Mouse (Mus musculus) heart, postnatal 0 days (tissue): ENCODE measurements around the gene Mcm6. TPM values are rescaled to one million over a fixed set of nuclear protein-coding genes. Genes with fewer than 3 reads are reported as not detected.

Experiments used
- ATAC-seq: fragments of 200-750 bp; cut with Nextera tagmentation; 2 replicates; pipeline ENCODE4 v1.8.0; 2017; ENCODE audit warnings: low read depth, moderate number of reproducible peaks, moderate library complexity; ENCODE audit not compliant: insufficient read depth
- DNase-seq: peaks from one replicate; pipeline ENCODE4 v3.0.0-alpha.2; 2016; ENCODE audit warnings: low spot score
- H3K27ac ChIP-seq: fragments of 300-500 bp; sonication (generic); 2 replicates; pipeline ENCODE4 v1.5.1; 2014; ENCODE audit warnings: low read depth, mild to moderate bottlenecking
- H3K27me3 ChIP-seq: fragments of 300-500 bp; sonication (generic); 2 replicates; pipeline ENCODE4 v1.6.1; 2014; ENCODE audit warnings: low read length, mixed read lengths; ENCODE audit not compliant: control insufficient read depth, insufficient read depth
- H3K36me3 ChIP-seq: fragments of 300-500 bp; sonication (generic); replicated peaks from 2 replicates; pipeline ENCODE4 v1.6.1; 2014; ENCODE audit warnings: low read length, mixed read lengths; ENCODE audit not compliant: control insufficient read depth, insufficient read depth
- H3K4me1 ChIP-seq: fragments of 300-500 bp; sonication (generic); 2 replicates; pipeline ENCODE4 v1.6.1; 2014; ENCODE audit warnings: antibody characterized with exemption; ENCODE audit not compliant: control insufficient read depth, insufficient read depth
- H3K4me2 ChIP-seq: fragments of 300-500 bp; sonication (generic); 2 replicates; pipeline ENCODE4 v1.6.1; 2014; ENCODE audit warnings: low read depth, mild to moderate bottlenecking, low read length, moderate library complexity
- H3K4me3 ChIP-seq: fragments of 300-500 bp; sonication (generic); 2 replicates; pipeline ENCODE4 v1.5.1; 2014; ENCODE audit warnings: low read depth, low read length
- H3K9ac ChIP-seq: fragments of 300-500 bp; sonication (generic); replicated peaks from 2 replicates; pipeline ENCODE4 v1.6.1; 2014; ENCODE audit warnings: low read depth, low read length, mixed read lengths
- H3K9me3 ChIP-seq: fragments of 300-500 bp; sonication (generic); replicated peaks from 2 replicates; pipeline ENCODE4 v1.6.1; 2016; ENCODE audit warnings: low read length; ENCODE audit not compliant: control insufficient read depth
- CTCF ChIP-seq: IDR thresholded peaks from 2 replicates; pipeline ENCODE4 v1.5.1; 2016; ENCODE audit warnings: antibody characterized with exemption, control low read depth, low read depth
- EP300 ChIP-seq: IDR thresholded peaks from 2 replicates; pipeline ENCODE4 v1.6.1; 2016; ENCODE audit warnings: antibody characterized with exemption, low read depth
- WGBS: fragments of 180-500 bp; shearing (Covaris S2); extraction: QIAGEN DNeasy Blood & Tissue Kit; methylation state at CpG from one replicate; pipeline ENCODE4 v1.1.7; 2014; 5-methylcytosine and 5-hydroxymethylcytosine counted together
- polyA plus RNA-seq: library from polyadenylated mRNA; unstranded; fragments of >200 nt; fragmentation: Nextera tagmentation; extraction: Ambion mirVana; gene quantifications from 2 replicates; pipeline ENCODE4 v1.2.1, GENCODE M21; 2015
- total RNA-seq: library from RNA; depleted of rRNA; stranded (reverse); fragments of >200 nt; gene quantifications from 2 replicates; pipeline ENCODE4 v1.2.3, GENCODE M21; 2014; ENCODE audit warnings: low replicate concordance

Mcm6 gene
- total and polyA plus RNA-seq, 2 experiments from 2014 or later = 39.6 to 85.4 TPM

GRCm38 (mm10) chr1:128399941-128400915 lies 40.8 kb upstream of the Mcm6 start:
- no peak overlapping the region for H3K9ac ChIP-seq
- peaks cover 47% of the 10 kb centered on the region for H3K36me3 ChIP-seq
- H3K4me2 ChIP-seq = no peak overlapping the region
- H3K4me3 ChIP-seq = no peak overlapping the region
- H3K27me3 ChIP-seq = no peaks in the 10 kb centered on the region
- no peaks in the 10 kb centered on the region for H3K9me3 ChIP-seq
- ATAC-seq (no peak), DNase-seq (no peak)
- H3K27ac ChIP-seq = no peak overlapping the region
- 81% methylated on average over 5 of the region's 5 CpGs for WGBS
- no peak for TF ChIP-seq EP300
- TF ChIP-seq CTCF = no peak
- H3K4me1 ChIP-seq = no peaks in the 10 kb centered on the region

DNA sequence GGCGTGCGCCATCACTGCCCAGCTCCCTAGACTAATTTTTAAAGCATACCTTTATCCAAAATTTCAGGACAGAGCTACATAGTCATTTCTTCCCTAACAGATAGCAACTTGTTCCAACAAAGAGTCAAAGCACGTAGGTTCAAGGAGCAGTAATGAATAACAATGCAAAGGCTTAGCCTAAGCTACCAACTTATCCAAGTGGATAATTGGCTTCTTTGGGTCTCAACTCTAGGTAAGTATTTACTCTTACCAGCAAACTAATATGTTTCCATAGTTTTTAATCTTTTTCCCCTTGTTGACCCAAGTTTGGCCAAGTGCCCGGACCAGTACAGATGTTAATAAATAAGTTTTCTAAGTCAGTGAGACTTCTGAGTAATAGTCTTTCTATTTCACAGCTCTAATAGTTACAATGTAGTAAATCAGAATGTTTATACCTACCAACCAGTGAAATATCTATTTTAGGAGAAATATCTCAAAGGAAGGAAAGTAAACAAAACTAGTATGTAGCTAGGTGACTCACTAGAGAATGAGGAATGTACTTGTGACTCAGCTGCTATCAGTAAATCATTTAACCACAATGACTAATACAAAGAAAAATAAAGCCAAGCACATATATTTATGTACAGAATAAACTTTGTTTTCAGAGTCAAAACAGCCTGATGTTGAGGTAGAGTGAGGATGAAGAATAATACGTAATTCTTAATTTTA lies 39.4 kb upstream of the Mcm6 start:
- Histone ChIP-seq H3K36me3 (peaks cover 47% of the 10 kb centered on the region), H3K9ac (no peak overlapping the region), H3K4me2 (no peak overlapping the region), H3K27me3 (no peaks in the 10 kb centered on the region), H3K4me1 (no peaks in the 10 kb centered on the region), H3K9me3 (no peaks in the 10 kb centered on the region), H3K4me3 (no peak overlapping the region), H3K27ac (no peak overlapping the region)
- TF ChIP-seq EP300 = no peak
- no peak for TF ChIP-seq CTCF
- ATAC-seq (no peak), DNase-seq (peak; percentile 10)
- 91% methylated on average over 5 of the region's 5 CpGs for WGBS

DNA sequence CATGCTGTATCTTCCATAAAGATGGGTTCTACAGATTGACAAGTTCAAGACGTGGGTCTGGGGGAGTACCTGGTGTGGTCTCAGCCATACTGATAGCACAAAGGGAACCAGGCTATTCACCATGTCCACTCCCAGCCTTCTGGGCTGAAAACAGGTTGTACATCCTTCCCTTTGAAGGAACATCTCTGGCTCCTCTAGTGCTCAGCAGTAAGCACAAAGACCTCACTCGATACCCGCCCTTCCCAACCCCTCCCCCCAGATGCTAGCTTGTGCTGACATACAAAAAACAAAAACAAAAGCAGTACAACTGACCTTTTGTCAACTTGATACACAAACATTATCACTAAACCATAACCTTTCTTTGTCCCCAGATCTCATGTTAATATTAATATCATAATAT lies 35.2 kb upstream of the Mcm6 start:
- Histone ChIP-seq H3K27me3 (no peaks in the 10 kb centered on the region), H3K27ac (no peak overlapping the region), H3K4me3 (no peak overlapping the region), H3K9ac (no peak overlapping the region), H3K9me3 (no peaks in the 10 kb centered on the region), H3K36me3 (peaks cover 39% of the 10 kb centered on the region), H3K4me2 (no peak overlapping the region), H3K4me1 (no peaks in the 10 kb centered on the region)
- no peak for ATAC-seq
- no peak for DNase-seq
- WGBS = 86% methylated on average over 3 of the region's 3 CpGs
- TF ChIP-seq EP300 = no peak
- TF ChIP-seq CTCF = no peak

GRCm38 (mm10) chr1:128392382-128392781 lies 32.9 kb upstream of the Mcm6 start:
- Histone ChIP-seq H3K27me3 (no peaks in the 10 kb centered on the region), H3K4me2 (no peak overlapping the region), H3K9me3 (no peaks in the 10 kb centered on the region), H3K4me1 (no peaks in the 10 kb centered on the region), H3K4me3 (no peak overlapping the region), H3K36me3 (peaks cover 44% of the 10 kb centered on the region), H3K27ac (no peak overlapping the region), H3K9ac (no peak overlapping the region)
- ATAC-seq (no peak), DNase-seq (no peak)
- 86% methylated on average over 2 of the region's 2 CpGs for WGBS
- TF ChIP-seq EP300 (no peak), CTCF (no peak)

DNA sequence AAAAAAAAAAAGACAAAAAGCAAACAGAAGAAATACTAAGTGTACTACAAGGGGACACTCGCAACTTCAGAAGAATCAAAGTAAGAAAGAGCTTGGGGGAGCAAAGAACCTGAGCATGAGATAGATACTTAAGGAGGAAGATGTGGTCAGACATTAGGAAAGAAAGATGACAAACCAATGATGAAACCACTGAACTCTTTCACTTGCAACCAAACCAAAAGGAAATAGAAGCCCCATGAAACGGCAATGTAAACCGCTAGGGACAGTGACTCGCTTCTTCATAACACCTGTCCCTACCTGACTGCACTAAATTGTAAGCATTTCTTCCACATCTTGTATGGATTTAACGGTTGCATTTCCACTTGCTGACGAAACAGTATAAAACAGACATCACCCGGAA lies 27.0 kb upstream of the Mcm6 start:
- no peak overlapping the region for H3K4me2 ChIP-seq
- no peaks in the 10 kb centered on the region for H3K4me1 ChIP-seq
- H3K4me3 ChIP-seq = no peak overlapping the region
- ATAC-seq (no peak), DNase-seq (no peak)
- no peak overlapping the region for H3K27ac ChIP-seq
- H3K27me3 ChIP-seq = no peaks in the 10 kb centered on the region
- no peaks in the 10 kb centered on the region for H3K9me3 ChIP-seq
- WGBS = 85% methylated on average over 7 of the region's 7 CpGs
- H3K36me3 ChIP-seq = peaks cover 53% of the 10 kb centered on the region
- TF ChIP-seq EP300 (no peak), CTCF (no peak)
- H3K9ac ChIP-seq = no peak overlapping the region
